Mouse (Mus musculus) right cerebral cortex, postnatal 4 days (tissue): ENCODE data around the gene Akap9.
A peak's percentile ranks its signal among the peaks of the same experiment; 100 is the strongest.
"Not testable (repeated sequence)": the region's sequence is repeated elsewhere in the genome, so short reads cannot be mapped to it uniquely, and the experiment has no call there.

ENCODE experiments used
- DNase-seq: peaks from one replicate; pipeline ENCODE4 v3.0.0-alpha.2; 2022

The Akap9 gene

DNA sequence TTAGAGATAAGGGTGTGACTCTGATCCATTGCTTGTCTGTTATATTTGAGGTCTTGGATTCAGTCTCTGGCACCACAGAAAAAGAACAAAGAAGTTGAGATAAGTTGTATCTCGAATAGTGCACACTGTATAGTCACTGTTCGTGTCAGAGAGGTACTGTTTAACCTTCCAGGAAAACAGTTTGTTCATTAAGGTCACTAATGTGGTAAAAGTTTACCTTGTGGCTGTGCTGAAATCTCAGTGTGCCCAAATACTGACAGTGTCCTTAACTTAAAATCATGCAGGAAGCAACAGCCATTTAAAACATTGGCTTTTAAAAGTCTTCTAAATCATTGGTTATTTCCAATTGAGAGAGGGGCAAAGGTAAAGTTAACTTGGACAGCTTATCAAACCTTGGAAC is 43.1 kb downstream of the Akap9 start:
- DNase-seq, result no peak

DNA sequence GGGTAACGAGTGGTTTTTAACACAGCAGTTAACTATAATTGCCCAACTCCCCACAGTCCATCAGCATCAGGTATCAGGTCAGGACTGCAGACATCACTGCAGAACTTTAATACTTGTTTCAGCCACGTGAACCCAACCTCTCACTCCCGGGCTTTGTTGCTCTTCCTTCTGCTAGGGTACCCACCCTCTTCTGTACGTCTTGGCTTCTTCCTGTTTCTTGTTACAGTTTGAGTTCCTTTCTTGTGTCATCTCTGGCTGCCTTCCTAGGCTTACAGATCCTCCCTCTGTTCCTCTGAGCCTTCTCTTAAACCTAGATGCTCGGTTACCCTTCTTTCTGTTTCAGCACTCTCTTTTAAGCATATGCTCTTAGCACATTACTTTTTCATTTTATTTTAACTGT is 45.9 kb downstream of the Akap9 start:
- no peak for DNase-seq

DNA sequence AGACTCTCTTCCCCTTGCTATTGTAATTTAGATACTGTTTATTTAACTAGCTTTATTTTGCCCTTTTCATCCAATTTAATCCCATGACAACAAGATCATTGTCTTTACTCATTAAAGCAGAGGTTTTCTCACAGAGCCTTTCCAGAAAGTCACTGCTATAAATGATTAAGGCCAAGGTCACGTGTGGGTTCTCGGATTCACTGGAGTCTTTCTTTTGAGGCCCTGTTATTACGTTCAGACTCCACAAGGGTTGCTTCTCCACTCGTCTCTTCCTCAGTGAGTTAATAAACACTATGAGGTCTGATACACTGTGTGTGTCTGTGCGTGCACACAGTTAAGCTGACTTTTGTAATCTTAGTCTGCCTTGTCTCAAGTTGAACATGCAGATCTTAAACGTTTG is 47.0 kb downstream of the Akap9 start:
- DNase-seq, result no peak

DNA sequence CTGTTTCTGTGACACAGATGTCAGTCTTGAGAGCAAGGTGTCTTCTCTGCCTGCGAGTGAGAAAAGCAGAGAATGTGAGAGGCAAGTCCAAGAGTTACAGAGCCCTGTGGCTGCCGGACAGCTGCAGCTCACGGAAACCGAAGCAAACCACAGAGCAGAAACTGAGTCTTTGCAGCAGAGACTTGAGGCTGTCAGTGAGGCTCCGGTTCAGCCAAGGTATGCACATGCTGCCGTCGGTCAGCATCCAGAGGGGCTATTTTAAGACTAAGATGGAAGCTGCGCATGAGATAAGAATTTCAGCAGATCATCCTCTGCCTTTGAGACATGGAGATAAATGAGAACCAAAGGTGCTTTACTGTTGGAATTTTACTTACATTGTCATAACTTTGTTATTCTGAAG is 48.3 kb downstream of the Akap9 start:
- DNase-seq, result no peak

DNA sequence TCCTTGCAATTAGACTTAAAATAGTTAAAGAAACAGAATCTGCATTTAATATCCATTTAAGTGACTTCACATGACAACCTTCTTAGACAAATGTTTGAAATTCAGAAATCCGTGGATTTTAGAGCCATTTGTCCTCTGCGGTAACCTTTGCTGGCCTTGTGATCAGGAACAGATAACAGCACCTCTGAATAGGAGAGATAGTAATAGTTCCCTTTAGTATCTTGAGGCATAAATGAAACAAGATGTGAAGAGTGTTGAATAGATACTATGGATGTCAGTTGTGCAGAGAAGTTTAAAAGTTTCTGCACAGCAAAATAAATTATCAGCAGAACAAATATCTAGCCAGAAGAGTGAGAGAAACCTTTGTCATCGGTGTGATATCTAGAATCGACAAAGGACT is 50.0 kb downstream of the Akap9 start:
- no peak for DNase-seq

DNA sequence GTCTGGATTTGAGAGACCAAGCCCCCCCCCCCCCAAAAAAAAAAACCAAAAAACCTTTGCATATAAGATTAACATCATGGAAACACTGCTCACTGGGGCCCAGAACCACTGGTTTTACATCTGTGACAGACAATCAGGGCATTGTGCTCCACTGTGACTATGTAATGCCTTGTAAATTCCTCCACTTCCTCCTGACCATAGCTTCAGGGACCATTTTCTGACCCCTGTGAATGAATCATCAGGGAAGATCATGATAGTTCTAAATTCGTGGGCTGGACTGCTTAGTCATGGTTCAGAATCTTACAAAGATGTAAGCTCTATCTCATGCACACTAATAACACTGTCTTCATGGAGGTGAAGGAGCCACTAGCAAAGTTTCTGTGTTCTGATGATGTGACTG is 61.8 kb downstream of the Akap9 start:
- no peak for DNase-seq

DNA sequence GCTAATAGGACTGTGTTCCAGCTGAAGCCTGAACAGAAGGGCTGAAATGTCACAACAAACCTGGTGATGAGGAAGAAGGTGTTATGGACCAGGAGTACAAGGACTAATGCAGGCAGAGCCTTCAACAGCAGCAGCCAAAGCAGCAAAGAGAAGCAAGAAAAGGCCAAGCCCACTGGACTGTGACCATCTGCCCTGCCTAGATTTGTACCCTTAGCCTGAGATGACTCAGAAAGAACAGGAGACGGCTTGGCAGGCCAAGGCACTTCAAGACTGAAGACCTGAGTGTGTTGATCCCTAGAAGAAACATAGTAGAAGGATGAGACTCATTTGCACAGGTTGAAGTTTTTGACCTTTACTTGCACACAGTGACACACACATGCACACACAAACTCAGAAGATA is 62.6 kb downstream of the Akap9 start:
- no peak for DNase-seq

DNA sequence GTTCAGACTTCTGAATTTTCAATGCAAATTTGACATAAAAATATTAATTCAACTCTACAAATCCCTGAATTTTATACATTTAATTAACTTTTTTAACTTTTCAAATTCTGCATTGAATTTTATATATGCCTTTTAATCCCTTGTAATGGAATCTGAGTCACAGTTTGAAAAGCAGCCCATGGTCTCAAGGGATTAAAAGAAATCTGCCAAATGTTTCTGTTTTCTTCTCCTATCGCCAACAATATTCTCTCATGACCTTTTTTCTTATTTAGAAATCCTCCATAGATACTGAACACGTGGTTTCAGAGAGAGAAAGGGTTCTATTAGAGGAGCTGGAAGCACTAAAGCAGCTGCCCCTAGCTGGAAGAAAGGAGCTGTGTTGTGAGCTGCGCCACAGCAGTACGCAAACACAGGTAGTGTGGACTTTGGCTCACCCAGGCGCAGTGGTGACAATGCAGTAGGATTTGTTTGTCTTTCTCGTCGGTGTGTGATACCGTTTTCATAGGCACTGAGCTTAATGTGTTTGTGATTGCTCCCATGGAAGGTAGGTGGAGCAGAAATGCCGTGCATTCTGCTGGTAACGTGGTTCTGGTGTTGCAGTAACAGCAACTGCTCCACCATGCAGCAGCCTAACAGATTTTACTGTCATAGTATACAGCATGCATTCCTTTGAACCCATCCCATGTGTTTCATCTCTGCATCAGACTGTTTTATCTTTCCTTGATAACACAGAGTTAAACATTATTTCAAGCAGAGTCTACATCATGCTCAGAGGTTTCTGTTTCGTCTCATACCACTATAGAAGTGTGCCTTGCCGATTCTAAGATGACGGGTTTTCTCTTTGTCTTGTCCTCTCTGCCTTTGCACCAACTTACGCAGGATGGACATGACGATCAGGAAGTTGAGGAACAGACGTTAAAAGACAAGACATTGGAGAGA is 76.9 kb downstream of the Akap9 start:
- DNase-seq, result no peak

DNA sequence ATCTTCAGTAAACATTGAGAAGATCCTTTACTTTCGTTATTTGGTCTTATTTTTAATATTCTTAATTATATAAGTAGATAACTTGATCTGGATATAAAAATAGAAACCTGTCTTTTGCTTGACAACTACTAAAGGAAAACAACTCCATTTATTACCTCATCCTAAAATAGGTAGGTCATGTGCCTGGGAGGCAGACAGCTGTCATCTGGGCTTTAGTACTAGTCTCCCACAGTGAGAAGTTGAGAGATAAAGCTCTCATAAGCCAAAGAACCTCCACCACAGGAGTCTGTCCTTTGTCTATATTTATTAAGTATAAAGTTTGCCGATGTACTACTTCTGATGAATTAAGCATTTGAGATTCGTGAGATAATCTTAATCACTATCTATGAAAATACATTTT is 78.8 kb downstream of the Akap9 start:
- DNase-seq, result no peak

DNA sequence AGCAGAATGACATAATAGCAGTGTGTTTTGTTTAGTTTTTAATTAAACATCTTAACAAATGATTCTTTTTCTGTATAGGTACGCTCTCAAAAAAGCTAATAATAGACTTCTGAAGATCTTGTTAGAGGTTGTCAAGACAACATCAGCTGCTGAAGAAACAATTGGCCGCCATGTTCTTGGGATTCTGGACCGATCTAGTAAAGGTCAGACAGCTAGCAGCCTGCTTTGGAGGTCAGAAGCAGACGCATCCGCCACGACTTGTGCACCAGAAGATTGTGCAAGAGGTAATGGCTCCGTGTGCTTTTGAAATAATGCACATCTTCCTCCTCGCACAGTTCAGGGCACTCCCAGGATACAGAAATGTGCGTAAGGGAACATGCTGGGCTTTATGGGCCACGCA is 80.4 kb downstream of the Akap9 start:
- no peak for DNase-seq

DNA sequence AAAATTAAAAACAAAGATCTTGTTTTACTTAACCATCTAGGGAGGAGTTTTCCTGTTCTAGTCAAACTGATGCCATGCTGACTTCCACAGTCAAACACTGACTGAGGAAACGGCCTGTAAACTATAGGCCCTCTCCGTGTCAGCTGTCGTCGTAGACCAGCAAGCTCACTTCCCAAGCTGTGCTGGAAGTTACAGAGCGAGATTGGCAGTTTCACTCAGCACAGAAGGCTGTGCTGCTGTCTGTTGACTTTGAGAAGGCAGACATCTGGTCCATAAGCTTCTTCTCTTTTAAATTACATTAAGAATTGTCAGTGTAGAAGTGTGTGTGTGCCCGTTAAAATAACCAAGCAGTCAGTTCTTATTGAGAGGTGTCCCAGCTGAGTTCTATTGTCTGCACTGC is 81.7 kb downstream of the Akap9 start:
- no peak for DNase-seq

DNA sequence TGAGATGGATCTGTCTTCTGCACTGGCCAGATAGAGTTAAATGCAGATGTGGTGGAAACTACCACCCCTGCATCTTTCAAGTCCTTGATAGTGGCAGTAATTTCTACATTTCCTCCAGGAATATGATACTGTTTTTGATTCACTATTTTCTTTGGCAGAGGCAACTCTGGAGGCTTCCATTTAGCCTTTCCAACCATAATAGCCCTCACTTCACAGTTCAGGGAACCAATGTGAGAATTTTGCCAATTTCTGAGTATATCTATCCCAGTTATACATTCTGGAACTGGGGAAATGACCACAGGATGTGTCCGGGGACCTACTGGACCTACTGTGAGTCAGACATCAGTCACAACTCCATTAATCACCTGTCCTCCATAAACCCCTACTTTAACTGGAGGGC is 89.8 kb downstream of the Akap9 start:
- not testable (repeated sequence) for DNase-seq

DNA sequence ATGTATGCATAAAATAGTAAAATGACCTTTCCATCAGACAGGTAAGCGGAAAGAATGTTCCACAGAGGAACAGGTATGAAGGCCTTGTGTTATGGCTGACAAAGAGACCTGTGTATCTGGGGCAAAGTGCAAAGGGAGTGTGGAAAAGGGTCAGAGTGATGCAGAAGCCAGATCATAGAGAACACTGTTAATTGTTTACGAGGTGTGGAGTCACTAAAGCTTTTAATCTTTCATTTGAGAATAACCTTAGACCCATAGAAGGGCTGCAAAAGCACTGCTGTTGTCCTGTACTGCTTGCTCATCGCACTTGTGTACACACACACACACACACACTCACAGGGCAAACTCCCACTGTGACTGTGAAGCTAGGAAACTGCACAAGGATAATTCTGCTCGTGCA is 91.5 kb downstream of the Akap9 start:
- DNase-seq, result no peak

DNA sequence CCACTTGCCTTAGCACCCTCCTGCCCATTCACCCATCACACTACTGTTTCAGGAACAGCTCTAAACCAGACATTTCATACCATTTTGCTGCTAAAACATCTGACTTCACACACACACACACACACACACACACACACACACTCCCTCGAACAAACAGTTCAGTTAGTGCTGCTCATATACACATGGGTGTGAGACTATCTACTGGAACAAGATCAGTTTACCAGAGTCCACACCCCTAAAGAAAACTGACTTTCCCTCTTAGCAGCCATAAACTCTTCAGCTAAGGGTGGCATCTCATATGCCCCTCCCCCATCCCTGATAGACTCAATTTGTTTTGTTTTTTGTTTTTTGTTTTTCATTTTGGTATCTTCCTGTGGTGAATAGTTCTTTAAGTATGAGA is 92.2 kb downstream of the Akap9 start:
- DNase-seq, result no peak

DNA sequence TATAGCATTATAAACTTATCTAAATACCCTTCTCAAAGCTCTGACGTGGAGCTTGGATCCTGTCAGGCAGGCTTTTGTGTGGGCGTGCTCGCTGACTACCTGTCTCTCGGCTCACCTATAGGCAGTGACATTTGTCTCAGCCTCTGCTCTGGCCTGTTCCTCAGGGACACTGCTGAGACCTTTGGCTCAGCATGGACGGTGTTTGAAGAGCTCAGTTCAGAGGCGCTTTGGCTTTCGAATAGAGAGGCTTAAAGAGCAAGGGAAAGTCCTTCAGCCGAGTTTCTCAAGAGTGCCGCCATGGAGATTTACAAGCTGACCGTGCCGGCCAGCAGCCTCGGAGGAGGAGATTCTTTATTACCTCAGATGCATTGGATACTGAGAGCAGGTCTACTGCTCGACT is 95.3 kb downstream of the Akap9 start:
- no peak for DNase-seq

DNA sequence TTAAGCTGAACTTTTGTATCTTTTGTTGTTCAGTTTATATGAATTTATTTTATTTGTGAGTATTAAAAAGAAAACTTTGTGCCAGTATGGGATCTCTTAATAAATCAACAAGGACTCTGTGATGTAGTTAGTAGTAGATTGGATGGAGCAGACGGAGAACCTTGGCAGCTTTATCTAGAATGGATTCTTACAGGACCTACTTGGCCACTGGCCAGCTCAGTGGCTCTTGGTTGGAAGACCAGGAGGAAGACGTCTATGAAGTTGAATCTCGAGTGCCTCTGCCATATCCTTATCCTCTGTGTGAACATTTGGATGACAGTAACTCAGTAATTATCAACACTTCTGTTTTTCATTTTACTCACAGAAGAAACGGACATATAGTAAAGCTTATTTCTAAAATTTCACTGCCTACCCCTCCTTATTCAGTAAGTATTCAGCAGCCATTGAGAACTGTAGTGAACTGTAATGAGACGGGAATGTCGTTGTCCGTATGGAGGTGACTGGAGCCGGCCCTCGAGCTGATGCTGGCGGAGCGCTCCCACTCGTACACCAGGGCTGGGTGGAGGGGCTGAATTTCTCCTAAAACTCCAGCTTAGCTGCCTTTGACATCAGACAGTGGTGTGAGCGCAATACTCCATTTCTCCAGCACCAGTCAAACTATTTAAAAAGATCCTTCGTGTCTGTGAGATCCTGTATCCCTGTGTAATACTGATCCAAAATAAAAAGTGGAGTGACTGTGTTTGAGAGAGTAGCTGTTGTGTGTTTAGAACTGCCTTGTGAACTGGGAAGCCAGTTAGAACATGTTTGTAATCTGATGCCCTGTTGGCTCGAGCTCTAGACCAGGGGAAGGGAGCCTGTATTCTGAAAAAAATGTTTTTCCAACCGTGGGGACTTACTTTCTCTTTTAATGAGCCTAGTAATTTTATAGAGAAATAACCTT is 96.2 kb downstream of the Akap9 start:
- DNase-seq, result peak; percentile 28

DNA sequence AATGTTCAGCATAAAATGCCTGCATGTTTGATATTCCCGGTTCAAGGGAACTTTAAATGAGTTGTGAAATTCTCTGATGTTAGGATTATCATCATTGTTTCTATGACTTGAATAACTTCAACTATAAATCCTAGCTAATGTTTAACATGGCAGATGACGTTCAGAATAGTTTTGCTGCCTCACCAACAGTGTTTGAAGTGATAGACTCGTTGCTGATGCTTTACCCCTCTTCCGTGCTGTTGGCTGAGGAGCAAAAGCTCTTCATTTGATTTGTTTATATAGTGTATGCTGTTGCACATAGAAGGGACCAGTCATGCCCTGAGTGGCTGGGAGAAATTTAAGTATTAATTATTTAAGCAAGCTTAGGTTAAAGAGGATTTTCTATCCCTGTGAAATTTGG is 96.9 kb downstream of the Akap9 start:
- DNase-seq, result no peak

DNA sequence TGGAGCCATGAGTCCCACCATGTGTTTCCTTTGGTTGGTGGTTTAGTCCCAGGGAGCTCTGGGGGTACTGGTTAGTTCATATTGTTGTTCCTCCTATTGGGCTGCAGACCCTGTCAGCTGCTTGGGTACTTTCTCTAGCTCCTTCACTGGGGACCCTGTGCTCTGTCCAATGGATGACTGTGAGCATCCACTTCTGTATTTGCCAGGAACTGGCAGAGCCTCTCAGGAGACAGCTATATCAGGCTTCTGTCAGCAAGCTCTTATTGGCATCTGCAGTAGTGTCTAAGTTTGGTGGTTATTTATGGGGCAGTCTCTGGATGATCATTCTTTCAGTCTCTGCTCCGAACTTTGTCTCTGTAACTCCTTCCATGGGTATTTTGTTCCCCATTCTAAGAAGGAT is 98.5 kb downstream of the Akap9 start:
- not testable (repeated sequence) for DNase-seq

DNA sequence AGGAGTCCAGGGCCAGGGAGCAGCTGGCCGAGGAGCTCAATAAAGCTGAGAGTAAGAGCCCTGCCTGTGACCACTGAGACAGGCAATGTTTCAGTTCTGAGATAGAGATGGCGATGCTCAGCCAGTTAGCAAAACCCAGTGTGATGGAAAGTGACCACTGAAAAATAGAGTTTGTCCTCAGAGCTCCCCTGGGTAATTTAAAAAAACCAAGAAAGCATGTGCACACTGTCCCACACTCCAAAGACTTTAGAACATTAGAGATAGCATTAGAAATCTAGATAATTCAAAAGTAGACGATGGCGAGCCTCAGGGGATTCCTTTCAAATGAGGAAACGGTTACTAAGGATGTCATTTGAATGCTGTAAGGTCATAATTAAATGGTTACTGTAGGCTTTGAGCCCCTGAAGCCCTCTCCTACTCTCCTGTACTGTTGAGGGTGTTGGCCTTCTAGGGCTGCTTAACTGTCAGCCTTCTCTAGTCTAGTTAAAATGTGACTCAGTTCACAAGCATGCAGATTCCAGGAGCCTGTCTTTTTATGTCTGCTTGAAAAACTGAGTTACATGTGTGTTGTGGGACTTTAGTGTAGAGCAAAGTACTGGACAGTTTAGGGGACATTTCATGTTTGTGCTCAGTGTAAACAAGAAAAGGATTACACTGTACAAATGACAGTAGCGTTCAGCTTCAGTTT is 100.8 kb downstream of the Akap9 start:
- DNase-seq, result no peak

DNA sequence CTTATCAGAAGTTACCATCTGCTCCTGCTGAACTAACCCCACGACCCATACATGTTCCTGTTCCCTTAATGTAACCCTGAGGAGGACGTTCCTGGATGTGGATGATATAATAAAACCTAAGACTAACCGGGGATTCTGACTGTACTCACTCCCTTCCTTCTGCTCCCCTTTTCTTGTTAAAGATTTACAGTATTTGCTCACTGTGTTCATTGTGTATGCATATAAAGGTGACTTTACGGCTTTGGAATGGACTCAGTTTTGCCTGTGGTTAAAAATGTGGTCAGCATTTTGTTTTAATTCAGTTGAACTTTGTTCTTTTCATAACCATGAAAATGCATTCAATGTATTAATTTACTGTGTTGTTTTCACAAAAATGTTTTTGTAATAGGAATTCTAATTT is 104.0 kb downstream of the Akap9 start:
- no peak for DNase-seq

DNA sequence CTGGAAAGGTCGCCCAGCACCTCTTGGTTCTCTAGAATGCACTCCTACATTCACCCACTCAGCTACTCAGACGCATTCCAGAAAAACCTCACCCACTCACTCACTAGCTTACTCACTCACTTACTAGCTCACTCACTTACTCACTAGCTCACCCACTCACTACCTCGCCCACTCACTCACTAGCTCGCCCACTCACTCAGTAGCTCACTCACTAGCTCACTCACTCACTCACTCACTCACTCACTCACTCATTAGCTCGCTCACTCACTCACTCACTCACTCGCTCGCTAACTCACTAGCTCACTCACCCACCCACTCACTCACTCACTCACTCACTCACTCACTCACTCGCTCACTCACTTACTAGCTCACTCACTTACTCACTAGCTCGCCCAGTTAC is 108.8 kb downstream of the Akap9 start:
- DNase-seq, result no peak

DNA sequence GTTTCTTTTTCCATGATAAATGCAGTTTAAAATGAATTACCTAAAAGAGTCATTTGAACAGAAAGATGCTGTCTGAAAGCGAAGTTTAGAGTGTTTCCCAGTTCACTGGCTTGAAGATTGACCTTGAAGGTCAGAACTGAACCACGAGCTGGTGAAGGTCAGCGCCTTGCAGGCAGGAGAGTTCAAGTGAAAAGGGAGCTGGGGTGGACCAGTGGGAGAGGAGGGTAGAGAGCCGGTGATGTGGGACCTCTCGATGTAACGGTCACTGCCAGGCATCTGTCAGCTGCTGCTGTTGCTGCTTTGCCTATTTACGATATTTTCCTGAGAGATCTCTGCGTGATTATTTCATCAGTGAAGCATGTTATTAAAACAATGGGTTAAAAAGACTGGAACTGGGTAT is 111.5 kb downstream of the Akap9 start:
- DNase-seq, result no peak

DNA sequence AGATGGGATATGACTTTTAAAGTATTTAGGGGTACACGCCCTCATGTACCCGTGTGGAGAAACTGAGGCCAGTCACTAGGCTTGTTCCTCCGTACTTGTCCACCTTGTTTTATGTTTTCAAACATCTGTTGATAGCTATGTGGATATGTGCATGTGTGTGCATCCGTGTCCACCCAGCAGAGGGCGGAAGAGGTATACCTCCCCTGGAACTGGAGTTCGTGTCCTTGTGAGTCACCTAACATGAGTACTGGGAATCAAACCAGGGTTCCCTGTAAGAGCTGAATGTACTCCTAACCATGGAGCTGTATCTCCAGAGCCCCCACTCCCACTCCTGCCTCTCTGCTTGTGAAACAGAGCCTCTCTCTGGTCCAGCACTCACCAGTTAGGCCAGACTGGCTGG is 112.5 kb downstream of the Akap9 start:
- DNase-seq, result no peak
